Mouse (Mus musculus) E14TG2a.4 (cell line): ENCODE results near the gene Dnajb1.

Source experiments
- CTCF ChIP-seq: conservative IDR thresholded peaks from 2 replicates; pipeline ENCODE4 v1.5.1; 2014; ENCODE audit warnings: low read length
- POU5F1 ChIP-seq: IDR thresholded peaks from 2 replicates; pipeline ENCODE4 v1.6.1; 2014; ENCODE audit warnings: low read length, borderline replicate concordance

- TF ChIP-seq CTCF (no peak), POU5F1 (no peak)
Observed at GRCm38 (mm10) chr8:83648031-83648430, 40.0 kb downstream of the Dnajb1 start.
